Comparison of ENCODE assay signal across 28 mouse cellular contexts in the genomic region with DNA sequence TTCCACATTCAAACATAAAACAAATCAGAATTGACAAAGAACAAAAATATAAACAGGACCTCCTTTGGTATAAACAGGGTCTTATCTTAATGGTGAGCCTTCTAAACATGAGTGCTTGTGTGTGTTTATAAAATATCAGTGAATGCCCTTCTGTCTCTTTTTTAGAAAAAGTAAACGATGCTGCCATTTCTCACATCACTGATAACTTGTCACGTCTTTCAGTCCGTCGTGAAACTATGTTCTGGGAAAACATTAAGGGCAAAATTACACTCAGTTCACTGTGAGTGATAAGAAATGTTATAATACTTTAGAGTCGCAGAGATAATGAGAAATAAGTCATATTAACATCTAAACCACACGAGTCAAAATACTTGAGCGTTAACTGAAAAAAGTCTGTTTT.
"Had no signal": no experiment of that assay in that cellular context is flagged by ENCODE, and none has a peak within 500 bp of the region (broad histone marks: within the 10 kb centered on the region; RNA-seq: fewer than 3 reads in every experiment).

No protein-coding gene starts in this region.

- H3K9ac ChIP-seq: embryonic facial prominence, embryonic 12.5 days; embryonic facial prominence, embryonic 13.5 days; embryonic facial prominence, embryonic 15.5 days; forebrain, embryonic 12.5 days; forebrain, embryonic 13.5 days; forebrain, embryonic 15.5 days; forebrain, postnatal 0 days had no signal

- ATAC-seq: forebrain, embryonic 13.5 days; forebrain, embryonic 14.5 days; forebrain, embryonic 15.5 days; forebrain, embryonic 16.5 days; forebrain, postnatal 0 days had no signal

- H3K4me2 ChIP-seq: embryonic facial prominence, embryonic 12.5 days; embryonic facial prominence, embryonic 13.5 days; embryonic facial prominence, embryonic 15.5 days; forebrain, embryonic 12.5 days; forebrain, embryonic 13.5 days; forebrain, embryonic 15.5 days had no signal

- H3K36me3 ChIP-seq: embryonic facial prominence, embryonic 10.5 days; embryonic facial prominence, embryonic 12.5 days; embryonic facial prominence, embryonic 13.5 days; embryonic facial prominence, embryonic 15.5 days; forebrain, embryonic 10.5 days; forebrain, embryonic 12.5 days; forebrain, embryonic 15.5 days had no signal

- H3K4me1 ChIP-seq: embryonic facial prominence, embryonic 12.5 days; embryonic facial prominence, embryonic 13.5 days; embryonic facial prominence, embryonic 15.5 days; forebrain, embryonic 10.5 days; forebrain, embryonic 12.5 days; forebrain, embryonic 13.5 days; forebrain, embryonic 15.5 days had no signal

- DNase-seq: cerebellum, adult 18-20 months; cerebellum, adult 2 months; cerebellum, adult 8-10 months; cerebellum, adult 9-10 months; cerebellum, adult 9-11 months; cerebellum, postnatal 10 days; cerebellum, postnatal 14 days; cerebellum, postnatal 25 days; cerebellum, postnatal 36 days; embryo, embryonic 11 days; forebrain, postnatal 0 days; gastrocnemius, adult 2 months; gastrocnemius, postnatal 10 days; gastrocnemius, postnatal 14 days; gastrocnemius, postnatal 25 days; gastrocnemius, postnatal 36 days; heart, adult 11 months had no signal

- H3K4me3 ChIP-seq: embryonic facial prominence, embryonic 10.5 days; embryonic facial prominence, embryonic 12.5 days; embryonic facial prominence, embryonic 13.5 days; embryonic facial prominence, embryonic 15.5 days; erythroblast, embryonic 14.5 days; forebrain, embryonic 10.5 days; forebrain, embryonic 12.5 days; forebrain, embryonic 13.5 days; forebrain, embryonic 15.5 days; gastrocnemius, adult 2 months had no signal

- H3K27me3 ChIP-seq: embryonic facial prominence, embryonic 12.5 days; embryonic facial prominence, embryonic 13.5 days; embryonic facial prominence, embryonic 15.5 days; forebrain, embryonic 12.5 days; forebrain, embryonic 13.5 days; forebrain, embryonic 15.5 days had no signal

- H3K9me3 ChIP-seq: embryonic facial prominence, embryonic 10.5 days; embryonic facial prominence, embryonic 12.5 days; embryonic facial prominence, embryonic 13.5 days; embryonic facial prominence, embryonic 15.5 days; forebrain, embryonic 10.5 days; forebrain, embryonic 12.5 days; forebrain, embryonic 13.5 days; forebrain, embryonic 15.5 days had no signal

- H3K27ac ChIP-seq: embryonic facial prominence, embryonic 10.5 days; embryonic facial prominence, embryonic 12.5 days; embryonic facial prominence, embryonic 13.5 days; embryonic facial prominence, embryonic 15.5 days; forebrain, embryonic 10.5 days; forebrain, embryonic 12.5 days; forebrain, embryonic 13.5 days; forebrain, embryonic 15.5 days; gastrocnemius, adult 2 months had no signal
